Comparison of ENCODE assay signal across 7 mouse cellular contexts in genomic region chr5:24599137-24599536, GRCm38 (mm10). TPM values are rescaled to one million over a fixed set of nuclear protein-coding genes. Genes with fewer than 3 reads are reported as not detected.
DNase-seq lines count a peak whose midpoint lies in the region; ATAC-seq and TF ChIP-seq lines count a peak whose summit lies in the region.

No protein-coding gene starts in this region.

- peaks cover 18% of the 10 kb centered on the region for H3K4me1 ChIP-seq in liver, embryonic 11.5 days (replicated peaks; ENCODE audit: control insufficient read depth, insufficient read depth, low read length)
- peaks cover 26% of the 10 kb centered on the region for H3K4me1 ChIP-seq in liver, postnatal 0 days (ENCODE audit: insufficient read depth)
- H3K4me1 ChIP-seq in forebrain, embryonic 14.5 days (ENCODE audit: control insufficient read depth, insufficient read depth, low read length) = peaks cover 71% of the 10 kb centered on the region
- peaks cover 43% of the 10 kb centered on the region for H3K4me1 ChIP-seq in limb, embryonic 11.5 days (ENCODE audit: control insufficient read depth, insufficient read depth, low read length)
- H3K4me1 ChIP-seq in stomach, embryonic 14.5 days (ENCODE audit: control insufficient read depth, insufficient read depth, low read length) = peaks cover 40% of the 10 kb centered on the region

- H3K4me2 ChIP-seq in liver, embryonic 11.5 days = peak overlapping the region; percentile 85
- no peak overlapping the region for H3K4me2 ChIP-seq in liver, postnatal 0 days (ENCODE audit: low read depth, low read length)
- peak overlapping the region; percentile 93 for H3K4me2 ChIP-seq in forebrain, embryonic 14.5 days (ENCODE audit: low read length)
- peak overlapping the region; percentile 88 for H3K4me2 ChIP-seq in limb, embryonic 11.5 days (ENCODE audit: low read depth, severe bottlenecking)
- H3K4me2 ChIP-seq in stomach, embryonic 14.5 days (replicated peaks; ENCODE audit: low read depth, low read length) = peak overlapping the region; percentile 89

- no peak for TF ChIP-seq CTCF in liver, postnatal 0 days (IDR thresholded peaks at IDR 0.05; ENCODE audit: low read depth)

- no peak overlapping the region for H3K9ac ChIP-seq in liver, embryonic 11.5 days (ENCODE audit: low read depth, low read length)
- H3K9ac ChIP-seq in liver, postnatal 0 days (replicated peaks) = no peak overlapping the region
- H3K9ac ChIP-seq in forebrain, embryonic 14.5 days (ENCODE audit: low read length) = peak overlapping the region; percentile 81
- no peak overlapping the region for H3K9ac ChIP-seq in limb, embryonic 11.5 days (ENCODE audit: low read length)
- H3K9ac ChIP-seq in stomach, embryonic 14.5 days (replicated peaks; ENCODE audit: low read depth, low read length) = no peak overlapping the region

- peaks cover 64% of the 10 kb centered on the region for H3K27me3 ChIP-seq in liver, embryonic 11.5 days (replicated peaks; ENCODE audit: control insufficient read depth, insufficient read depth, low read length)
- peaks cover 61% of the 10 kb centered on the region for H3K27me3 ChIP-seq in liver, postnatal 0 days (ENCODE audit: insufficient read depth, low read length)
- H3K27me3 ChIP-seq in forebrain, embryonic 14.5 days (replicated peaks; ENCODE audit: control insufficient read depth, insufficient read depth, low read length) = no peaks in the 10 kb centered on the region
- no peaks in the 10 kb centered on the region for H3K27me3 ChIP-seq in limb, embryonic 11.5 days (ENCODE audit: control insufficient read depth, insufficient read depth, low read length)
- H3K27me3 ChIP-seq in stomach, embryonic 14.5 days (ENCODE audit: control insufficient read depth, insufficient read depth, low read length) = no peaks in the 10 kb centered on the region

- peak overlapping the region; percentile 53 for H3K4me3 ChIP-seq in liver, embryonic 11.5 days (ENCODE audit: low read depth, low read length)
- H3K4me3 ChIP-seq in liver, postnatal 0 days (ENCODE audit: low read depth, low read length) = no peak overlapping the region
- peak overlapping the region; percentile 54 for H3K4me3 ChIP-seq in forebrain, embryonic 14.5 days (ENCODE audit: low read depth, low read length)
- peak overlapping the region; percentile 35; the same call in 1 of the 2 replicates for H3K4me3 ChIP-seq in limb, embryonic 11.5 days (ENCODE audit: low read depth, low read length)
- H3K4me3 ChIP-seq in stomach, embryonic 14.5 days (ENCODE audit: low read depth, low read length) = peak overlapping the region; percentile 41

- no peak overlapping the region for H3K27ac ChIP-seq in liver, embryonic 11.5 days (ENCODE audit: low read depth, low read length)
- no peak overlapping the region for H3K27ac ChIP-seq in liver, postnatal 0 days (ENCODE audit: low read depth)
- peak overlapping the region; percentile 95 for H3K27ac ChIP-seq in forebrain, embryonic 14.5 days (ENCODE audit: low read depth, low read length)
- no peak overlapping the region for H3K27ac ChIP-seq in limb, embryonic 11.5 days (replicated peaks; ENCODE audit: low read depth, low read length)
- H3K27ac ChIP-seq in stomach, embryonic 14.5 days (ENCODE audit: low read length) = no peak overlapping the region

- no peak for TF ChIP-seq EP300 in liver, postnatal 0 days (IDR thresholded peaks at IDR 0.05; ENCODE audit: low read depth)

- no peak for DNase-seq in liver, embryonic 11.5 days (ENCODE audit: low spot score)
- DNase-seq in liver, postnatal 0 days = no peak
- DNase-seq in forebrain, embryonic 14.5 days (ENCODE audit: low spot score) = no peak
- DNase-seq in limb, embryonic 11.5 days (ENCODE audit: low spot score) = no peak
- no peak for DNase-seq in layer of hippocampus, adult 18-20 months (ENCODE audit: low spot score in 2 of 2)
- no peak for DNase-seq in retina, postnatal 1 day

- ATAC-seq in liver, embryonic 11.5 days (replicated peaks; ENCODE audit: low FRiP score) = no peak
- ATAC-seq in liver, postnatal 0 days = no peak
- ATAC-seq in forebrain, embryonic 14.5 days = no peak
- no peak for ATAC-seq in limb, embryonic 11.5 days (ENCODE audit: insufficient number of reproducible peaks, low FRiP score, low TSS enrichment, low read depth)
- ATAC-seq in stomach, embryonic 14.5 days (ENCODE audit: insufficient number of reproducible peaks, insufficient read depth, low FRiP score, low read depth) = no peak

- H3K36me3 ChIP-seq in liver, embryonic 11.5 days (ENCODE audit: control insufficient read depth, insufficient read depth, low read length) = peaks cover 2% of the 10 kb centered on the region; the same call in 1 of the 2 replicates
- no peaks in the 10 kb centered on the region for H3K36me3 ChIP-seq in liver, postnatal 0 days (replicated peaks; ENCODE audit: insufficient read depth, low read length)
- peaks cover 15% of the 10 kb centered on the region for H3K36me3 ChIP-seq in forebrain, embryonic 14.5 days (ENCODE audit: control insufficient read depth, insufficient read depth, low read length)
- no peaks in the 10 kb centered on the region for H3K36me3 ChIP-seq in limb, embryonic 11.5 days (ENCODE audit: control insufficient read depth, insufficient read depth, low read length)
- peaks cover 17% of the 10 kb centered on the region; the same call in 1 of the 2 replicates for H3K36me3 ChIP-seq in stomach, embryonic 14.5 days (ENCODE audit: control insufficient read depth, insufficient read depth, low read length)

- H3K9me3 ChIP-seq in liver, embryonic 11.5 days (ENCODE audit: control insufficient read depth, low read length) = no peaks in the 10 kb centered on the region
- no peaks in the 10 kb centered on the region for H3K9me3 ChIP-seq in liver, postnatal 0 days (ENCODE audit: low read length)
- no peaks in the 10 kb centered on the region for H3K9me3 ChIP-seq in forebrain, embryonic 14.5 days (replicated peaks; ENCODE audit: control insufficient read depth, low read length)
- H3K9me3 ChIP-seq in limb, embryonic 11.5 days (ENCODE audit: control insufficient read depth, low read length) = no peaks in the 10 kb centered on the region
- no peaks in the 10 kb centered on the region for H3K9me3 ChIP-seq in stomach, embryonic 14.5 days (ENCODE audit: control insufficient read depth, low read depth, low read length)

- WGBS in liver, embryonic 11.5 days = 12% methylated on average over 8 of the region's 8 CpGs
- 23% methylated on average over 8 of the region's 8 CpGs for WGBS in liver, postnatal 0 days (ENCODE audit: insufficient replicate concordance)
- 12% methylated on average over 8 of the region's 8 CpGs for WGBS in forebrain, embryonic 14.5 days
- 12% methylated on average over 8 of the region's 8 CpGs for WGBS in limb, embryonic 11.5 days
- WGBS in stomach, embryonic 14.5 days = 16% methylated on average over 8 of the region's 8 CpGs

RNA-seq across cellular contexts. Expression of gene Chpf2, which starts 12.6 kb away (rescaled TPM):
- polyA plus RNA-seq in liver, embryonic 11.5 days (2014; fragmentation: Nextera tagmentation; extraction: Ambion mirVana) = 14.6 TPM in 2 replicates
- polyA plus RNA-seq in liver, postnatal 0 days (2015; fragmentation: Nextera tagmentation; extraction: Ambion mirVana) = 13.8 and 15.9 TPM in 2 replicates
- 10.6 and 13.8 TPM in 2 replicates for polyA plus RNA-seq in forebrain, embryonic 14.5 days (2014; fragmentation: Nextera tagmentation; extraction: Ambion mirVana)
- 8.1 and 9.0 TPM in 2 replicates for polyA plus RNA-seq in limb, embryonic 11.5 days (2014; fragmentation: Nextera tagmentation; extraction: Ambion mirVana)
- polyA plus RNA-seq in stomach, embryonic 14.5 days (2014; fragmentation: Nextera tagmentation; extraction: Ambion mirVana) = 11.3 and 13.4 TPM in 2 replicates
- total RNA-seq in layer of hippocampus, adult 18-20 months (2021) = 10 to 100 TPM; 60.8 to 64.9 TPM

RNA-seq across cellular contexts. Expression of gene Abcf2, which starts 21.9 kb away (rescaled TPM):
- 122 and 144 TPM in 2 replicates for polyA plus RNA-seq in liver, embryonic 11.5 days (2014; fragmentation: Nextera tagmentation; extraction: Ambion mirVana)
- polyA plus RNA-seq in liver, postnatal 0 days (2015; fragmentation: Nextera tagmentation; extraction: Ambion mirVana) = 24.9 and 26.4 TPM in 2 replicates
- 111 and 112 TPM in 2 replicates for polyA plus RNA-seq in forebrain, embryonic 14.5 days (2014; fragmentation: Nextera tagmentation; extraction: Ambion mirVana)
- polyA plus RNA-seq in limb, embryonic 11.5 days (2014; fragmentation: Nextera tagmentation; extraction: Ambion mirVana) = 149 and 155 TPM in 2 replicates
- 79.5 and 89.2 TPM in 2 replicates for polyA plus RNA-seq in stomach, embryonic 14.5 days (2014; fragmentation: Nextera tagmentation; extraction: Ambion mirVana)
- total RNA-seq in layer of hippocampus, adult 18-20 months (2021) = 10 to 100 TPM; 82.5 to 83.6 TPM

RNA-seq across cellular contexts. Expression of gene Smarcd3, which starts 25.1 kb away (rescaled TPM):
- 13.6 and 15.2 TPM in 2 replicates for polyA plus RNA-seq in liver, embryonic 11.5 days (2014; fragmentation: Nextera tagmentation; extraction: Ambion mirVana)
- 0.80 and 0.84 TPM in 2 replicates for polyA plus RNA-seq in liver, postnatal 0 days (2015; fragmentation: Nextera tagmentation; extraction: Ambion mirVana)
- 170 and 177 TPM in 2 replicates for polyA plus RNA-seq in forebrain, embryonic 14.5 days (2014; fragmentation: Nextera tagmentation; extraction: Ambion mirVana)
- polyA plus RNA-seq in limb, embryonic 11.5 days (2014; fragmentation: Nextera tagmentation; extraction: Ambion mirVana) = 44.2 and 44.7 TPM in 2 replicates
- polyA plus RNA-seq in stomach, embryonic 14.5 days (2014; fragmentation: Nextera tagmentation; extraction: Ambion mirVana) = 35.6 and 36.2 TPM in 2 replicates
- 10 to 100 TPM; 87.4 to 93.2 TPM for total RNA-seq in layer of hippocampus, adult 18-20 months (2021)

RNA-seq across cellular contexts. Expression of gene 4931409K22Rik, which starts 42.5 kb away (rescaled TPM):
- polyA plus RNA-seq in liver, embryonic 11.5 days (2014; fragmentation: Nextera tagmentation; extraction: Ambion mirVana) = 0.18 TPM in 1 of 2 replicates, not detected in the other
- polyA plus RNA-seq in liver, postnatal 0 days (2015; fragmentation: Nextera tagmentation; extraction: Ambion mirVana) = not detected in 2 replicates
- 0.06 and 0.09 TPM in 2 replicates for polyA plus RNA-seq in forebrain, embryonic 14.5 days (2014; fragmentation: Nextera tagmentation; extraction: Ambion mirVana)
- polyA plus RNA-seq in limb, embryonic 11.5 days (2014; fragmentation: Nextera tagmentation; extraction: Ambion mirVana) = not detected in 2 replicates
- 0.10 TPM in 2 replicates for polyA plus RNA-seq in stomach, embryonic 14.5 days (2014; fragmentation: Nextera tagmentation; extraction: Ambion mirVana)
- not detected for total RNA-seq in layer of hippocampus, adult 18-20 months (2021)

RNA-seq across cellular contexts. Expression of gene Asb10, which starts 58.4 kb away (rescaled TPM):
- polyA plus RNA-seq in liver, embryonic 11.5 days (2014; fragmentation: Nextera tagmentation; extraction: Ambion mirVana) = 0.23 and 0.30 TPM in 2 replicates
- polyA plus RNA-seq in liver, postnatal 0 days (2015; fragmentation: Nextera tagmentation; extraction: Ambion mirVana) = 0.06 and 0.14 TPM in 2 replicates
- polyA plus RNA-seq in forebrain, embryonic 14.5 days (2014; fragmentation: Nextera tagmentation; extraction: Ambion mirVana) = 0.09 and 0.17 TPM in 2 replicates
- 0.40 and 0.81 TPM in 2 replicates for polyA plus RNA-seq in limb, embryonic 11.5 days (2014; fragmentation: Nextera tagmentation; extraction: Ambion mirVana)
- polyA plus RNA-seq in stomach, embryonic 14.5 days (2014; fragmentation: Nextera tagmentation; extraction: Ambion mirVana) = 0.22 and 0.34 TPM in 2 replicates
- under 1 TPM in 1 of 2 experiments, not detected in 1; 0.23 TPM for total RNA-seq in layer of hippocampus, adult 18-20 months (2021)
